In genomic region chr2:173019790-173020189, GRCm38 (mm10) we compare ENCODE assay signal across 8 mouse cellular contexts. TPM values are rescaled to one million over a fixed set of nuclear protein-coding genes. Genes with fewer than 3 reads are reported as not detected.
DNase-seq lines count a peak whose midpoint lies in the region; ATAC-seq and TF ChIP-seq lines count a peak whose summit lies in the region.

No protein-coding gene starts in this region.

- H3K9ac ChIP-seq in MEL (ENCODE audit: control insufficient read depth, low read depth, low read length, poor library complexity, severe bottlenecking), result peak overlapping the region; percentile 69
- peak overlapping the region; percentile 55; the same call in 1 of the 2 replicates for H3K9ac ChIP-seq in hindbrain, embryonic 13.5 days

- no peak for TF ChIP-seq RAD21 in MEL (IDR thresholded peaks at IDR 0.05; ENCODE audit: low read depth, low read length)

- TF ChIP-seq POLR2A in MEL (IDR thresholded peaks at IDR 0.05; ENCODE audit: control insufficient read depth in 1 of 2, insufficient read depth in 1 of 2, low read depth in 1 of 2, low read length in 2 of 2, poor library complexity in 1 of 2), result peak in 1 of 2 experiments; percentile 81; a peak in 2 of 4 replicates

- peak overlapping the region; percentile 55 for H3K27ac ChIP-seq in MEL (ENCODE audit: control insufficient read depth, low read depth, low read length)
- H3K27ac ChIP-seq in hindbrain, embryonic 13.5 days, result no peak overlapping the region

- H3K4me1 ChIP-seq in MEL (ENCODE audit: control insufficient read depth in 1 of 2, insufficient read depth in 2 of 2, low read length in 2 of 2), result peaks cover 13 to 41% of the 10 kb centered on the region in 2 experiments
- peaks cover 41% of the 10 kb centered on the region for H3K4me1 ChIP-seq in hindbrain, embryonic 13.5 days (replicated peaks)

- no peaks in the 10 kb centered on the region for H3K9me3 ChIP-seq in MEL (replicated peaks; ENCODE audit: insufficient read depth, low read length)
- H3K9me3 ChIP-seq in hindbrain, embryonic 13.5 days, result no peaks in the 10 kb centered on the region

- peaks cover 31% of the 10 kb centered on the region for H3K79me2 ChIP-seq in MEL (ENCODE audit: control insufficient read depth, insufficient read depth, low read length, poor library complexity)

- H3K36me3 ChIP-seq in MEL (ENCODE audit: control insufficient read depth in 1 of 2, insufficient read depth in 2 of 2, low read length in 2 of 2), result peaks cover 4 to 35% of the 10 kb centered on the region in 2 experiments; a peak in 3 of 4 replicates
- H3K36me3 ChIP-seq in hindbrain, embryonic 13.5 days, result peaks cover 19% of the 10 kb centered on the region

- H3K27me3 ChIP-seq in MEL (ENCODE audit: control insufficient read depth in 1 of 2, insufficient read depth in 2 of 2, low read length in 2 of 2), result no peaks in the 10 kb centered on the region
- peaks cover 42% of the 10 kb centered on the region for H3K27me3 ChIP-seq in hindbrain, embryonic 13.5 days

- H3K4me2 ChIP-seq in hindbrain, embryonic 13.5 days, result peak overlapping the region; percentile 72

- peak overlapping the region; percentile 48 to 53 for H3K4me3 ChIP-seq in MEL (ENCODE audit: control insufficient read depth in 1 of 2, insufficient read depth in 1 of 2, low read depth in 2 of 2, low read length in 2 of 2)
- peak overlapping the region; percentile 41 for H3K4me3 ChIP-seq in hindbrain, embryonic 13.5 days

- TF ChIP-seq CTCF in MEL (IDR thresholded peaks at IDR 0.05 in 2 of 3, conservative IDR thresholded peaks at IDR 0.05 in 1 of 3; ENCODE audit: control insufficient read depth in 1 of 3, insufficient read depth in 1 of 3, low read depth in 2 of 3, low read length in 3 of 3, poor library complexity in 1 of 3, severe bottlenecking in 1 of 3), result no peak

- peak; percentile 58 for ATAC-seq in hindbrain, embryonic 13.5 days (ENCODE audit: low FRiP score)

- peak; percentile 95 for DNase-seq in MEL (ENCODE audit: low read depth, low spot score)
- DNase-seq in cerebellum, postnatal 10 days, result peak; percentile 85 to 92
- peak; percentile 61 to 71 for DNase-seq in frontal cortex, postnatal 14 days (ENCODE audit: low spot score in 2 of 2)
- DNase-seq in layer of hippocampus, postnatal 36 days, result peak; percentile 80 to 82
- DNase-seq in lung, postnatal 25 days (ENCODE audit: low spot score), result peak; percentile 92
- peak; percentile 63 for DNase-seq in retina, adult 2 months (ENCODE audit: low read depth, low spot score)
- peak; percentile 97 for DNase-seq in thymus, postnatal 25 days

- under 1% methylated on average over 28 of the region's 29 CpGs for WGBS in hindbrain, embryonic 13.5 days

- peak in 1 of 2 experiments; percentile 50; a peak in 2 of 4 replicates for TF ChIP-seq EP300 in MEL (IDR thresholded peaks at IDR 0.05; ENCODE audit: low read depth in 1 of 2, low read length in 2 of 2)

TF ChIP-seq in MEL, 35 proteins besides CTCF, POLR2A, EP300 and RAD21:
- TF ChIP-seq MAFK (IDR thresholded peaks at IDR 0.05; ENCODE audit: borderline replicate concordance, low read depth, low read length) (no peak), KAT2A (conservative IDR thresholded peaks at IDR 0.05; ENCODE audit: low read depth, low read length) (peak; percentile 69; the same call in 1 of the 2 replicates), UBTF (IDR thresholded peaks at IDR 0.05; ENCODE audit: borderline replicate concordance, insufficient read depth, low read depth, low read length) (no peak), SMC3 (IDR thresholded peaks at IDR 0.05; ENCODE audit: low read depth, low read length) (no peak), ZC3H11A (IDR thresholded peaks at IDR 0.05; ENCODE audit: low read depth, low read length) (no peak), GABPA (IDR thresholded peaks at IDR 0.05; ENCODE audit: low read depth, low read length) (no peak), NRF1 (IDR thresholded peaks at IDR 0.05; ENCODE audit: insufficient read depth, low read depth, low read length, poor library complexity, severe bottlenecking) (no peak), MAZ (IDR thresholded peaks at IDR 0.05; ENCODE audit: low read depth, low read length) (peak; percentile 94; the same call in 1 of the 2 replicates), MYC (IDR thresholded peaks at IDR 0.05; ENCODE audit: low read depth, low read length) (peak; percentile 98), ZKSCAN1 (IDR thresholded peaks at IDR 0.05; ENCODE audit: low read depth, low read length) (no peak), MXI1 (IDR thresholded peaks at IDR 0.05; ENCODE audit: low read depth, low read length) (peak; percentile 96), HCFC1 (IDR thresholded peaks at IDR 0.05; ENCODE audit: low read depth, low read length) (peak; percentile 94), RCOR1 (IDR thresholded peaks at IDR 0.05; ENCODE audit: low read depth, low read length) (no peak), TAL1 (IDR thresholded peaks at IDR 0.05; ENCODE audit: low read length) (no peak), GATA1 (IDR thresholded peaks at IDR 0.05; ENCODE audit: low read depth, low read length) (no peak), NELFE (IDR thresholded peaks at IDR 0.05; ENCODE audit: low read depth, low read length) (peak; percentile 56), USF1 (IDR thresholded peaks at IDR 0.05; ENCODE audit: low read depth, low read length) (peak; percentile 90), CHD1 (IDR thresholded peaks at IDR 0.05; ENCODE audit: low read depth, low read length) (no peak), ELF1 (IDR thresholded peaks at IDR 0.05; ENCODE audit: low read depth, low read length) (peak; percentile 52; the same call in 1 of the 2 replicates), MAX (IDR thresholded peaks at IDR 0.05; ENCODE audit: low read length) (peak; percentile 98), MYB (IDR thresholded peaks at IDR 0.05; ENCODE audit: low read depth, low read length) (no peak), E2F4 (IDR thresholded peaks at IDR 0.05; ENCODE audit: borderline replicate concordance, low read depth, low read length) (no peak), TBP (IDR thresholded peaks at IDR 0.05; ENCODE audit: low read depth, low read length) (no peak), SIN3A (IDR thresholded peaks at IDR 0.05; ENCODE audit: low read length) (peak; percentile 86), ZMIZ1 (IDR thresholded peaks at IDR 0.05; ENCODE audit: low read depth, low read length) (no peak), MEF2A (IDR thresholded peaks at IDR 0.05; ENCODE audit: extremely low read depth, insufficient replicate concordance, low read depth, low read length, poor library complexity, severe bottlenecking) (no peak), JUND (IDR thresholded peaks at IDR 0.05; ENCODE audit: low read depth, low read length) (no peak), POLR2AphosphoS2 (IDR thresholded peaks at IDR 0.05; ENCODE audit: low read length) (no peak; the same call in 1 of the 2 replicates), ZNF384 (IDR thresholded peaks at IDR 0.05; ENCODE audit: low read depth, low read length) (no peak), USF2 (IDR thresholded peaks at IDR 0.05; ENCODE audit: borderline replicate concordance in 1 of 2, insufficient read depth in 1 of 2, low read depth in 1 of 2, low read length in 2 of 2) (peak in 1 of 2 experiments; percentile 34; a peak in 1 of 4 replicates), ETS1 (IDR thresholded peaks at IDR 0.05; ENCODE audit: low read depth, low read length) (peak; percentile 59; the same call in 1 of the 2 replicates), TCF12 (IDR thresholded peaks at IDR 0.05; ENCODE audit: low read depth, low read length) (peak; percentile 53; the same call in 1 of the 2 replicates), POLR2AphosphoS5 (IDR thresholded peaks at IDR 0.05; ENCODE audit: borderline replicate concordance, low read depth, low read length) (no peak), BHLHE40 (IDR thresholded peaks at IDR 0.05; ENCODE audit: borderline replicate concordance, low read depth, low read length) (peak; percentile 100), CHD2 (IDR thresholded peaks at IDR 0.05; ENCODE audit: low read length) (peak; percentile 70)

RNA-seq across cellular contexts. Expression of gene Rbm38, which starts 0.5 kb away (rescaled TPM):
- 37.0 and 39.0 TPM in 2 replicates for total RNA-seq in MEL (2012; rRNA removed)
- 100 to 1,000 TPM in 1 of 2 experiments, not detected in 1; 207 TPM for polyA plus RNA-seq in MEL (2012; ENCODE audit: insufficient read depth in 1 of 2, insufficient read length in 2 of 2, low read depth in 1 of 2, low replicate concordance in 2 of 2, missing spikeins in 1 of 2)
- polyA plus RNA-seq in hindbrain, embryonic 13.5 days (2015; fragmentation: Nextera tagmentation; extraction: Ambion mirVana), result 20.6 and 22.1 TPM in 2 replicates
- 1 to 10 TPM; 3.8 to 4.6 TPM for total RNA-seq in layer of hippocampus, postnatal 36 days (2021)

RNA-seq across cellular contexts. Expression of gene Rae1, which starts 19.9 kb away (rescaled TPM):
- 139 and 156 TPM in 2 replicates for total RNA-seq in MEL (2012; rRNA removed)
- polyA plus RNA-seq in MEL (2012; ENCODE audit: insufficient read depth in 1 of 2, insufficient read length in 2 of 2, low read depth in 1 of 2, low replicate concordance in 2 of 2, missing spikeins in 1 of 2), result 100 to 1,000 TPM in 1 of 2 experiments, not detected in 1; 172 TPM
- polyA plus RNA-seq in hindbrain, embryonic 13.5 days (2015; fragmentation: Nextera tagmentation; extraction: Ambion mirVana), result 118 and 120 TPM in 2 replicates
- total RNA-seq in layer of hippocampus, postnatal 36 days (2021), result 10 to 100 TPM; 72.9 to 77.0 TPM

RNA-seq across cellular contexts. Expression of gene Spo11, which starts 42.3 kb away (rescaled TPM):
- total RNA-seq in MEL (2012; rRNA removed), result not detected in 2 replicates
- not detected for polyA plus RNA-seq in MEL (2012; ENCODE audit: insufficient read depth in 1 of 2, insufficient read length in 2 of 2, low read depth in 1 of 2, low replicate concordance in 2 of 2, missing spikeins in 1 of 2)
- 0.79 and 0.87 TPM in 2 replicates for polyA plus RNA-seq in hindbrain, embryonic 13.5 days (2015; fragmentation: Nextera tagmentation; extraction: Ambion mirVana)
- total RNA-seq in layer of hippocampus, postnatal 36 days (2021), result not detected
